Mouse (Mus musculus) liver, embryonic 15.5 days (tissue): ENCODE data around the gene Mrm1. TPM values are rescaled to one million over a fixed set of nuclear protein-coding genes. Genes with fewer than 3 reads are reported as not detected.

ENCODE experiments used
- ATAC-seq: fragments of 200-750 bp; cut with Nextera tagmentation; 2 replicates; pipeline ENCODE4 v1.8.0; 2017; ENCODE audit warnings: moderate number of reproducible peaks, mild to moderate bottlenecking, moderate library complexity; ENCODE audit not compliant: insufficient read depth
- H3K27ac ChIP-seq: fragments of 300-500 bp; sonication (generic); replicated peaks from 2 replicates; pipeline ENCODE4 v1.5.1; 2015; ENCODE audit warnings: mild to moderate bottlenecking, inconsistent platforms
- H3K27me3 ChIP-seq: fragments of 300-500 bp; sonication (generic); 2 replicates; pipeline ENCODE4 v1.6.1; 2015; ENCODE audit warnings: mild to moderate bottlenecking, inconsistent platforms
- H3K36me3 ChIP-seq: fragments of 300-500 bp; sonication (generic); replicated peaks from 2 replicates; pipeline ENCODE4 v1.6.1; 2015; ENCODE audit warnings: moderate library complexity, mild to moderate bottlenecking, inconsistent platforms
- H3K4me1 ChIP-seq: fragments of 300-500 bp; sonication (generic); replicated peaks from 2 replicates; pipeline ENCODE4 v1.6.1; 2015; ENCODE audit warnings: inconsistent platforms
- H3K4me2 ChIP-seq: fragments of 300-500 bp; sonication (generic); 2 replicates; pipeline ENCODE4 v1.6.1; 2015; ENCODE audit warnings: moderate library complexity, mild to moderate bottlenecking, inconsistent platforms
- H3K4me3 ChIP-seq: fragments of 300-500 bp; sonication (generic); replicated peaks from 2 replicates; pipeline ENCODE4 v1.5.1; 2015; ENCODE audit warnings: mild to moderate bottlenecking, inconsistent platforms
- H3K9ac ChIP-seq: fragments of 300-500 bp; sonication (generic); 2 replicates; pipeline ENCODE4 v1.6.1; 2015; ENCODE audit warnings: moderate library complexity, mild to moderate bottlenecking, inconsistent platforms
- H3K9me3 ChIP-seq: fragments of 300-500 bp; sonication (generic); replicated peaks from 2 replicates; pipeline ENCODE4 v1.6.1; 2016; ENCODE audit warnings: inconsistent platforms
- WGBS: fragments of 180-500 bp; shearing (Covaris S2); methylation state at CpG from one replicate; pipeline ENCODE4 v1.1.7; 2015; ENCODE audit warnings: mixed read lengths; ENCODE audit not compliant: insufficient replicate concordance; 5-methylcytosine and 5-hydroxymethylcytosine counted together
- polyA plus RNA-seq: library from polyadenylated mRNA; unstranded; fragments of >200 nt; fragmentation: Nextera tagmentation; extraction: Ambion mirVana; gene quantifications from 2 replicates; pipeline ENCODE4 v1.2.1, GENCODE M21; 2015

Mrm1 gene
- polyA plus RNA-seq, 1 experiment from 2014 or later = 13.5 TPM

DNA sequence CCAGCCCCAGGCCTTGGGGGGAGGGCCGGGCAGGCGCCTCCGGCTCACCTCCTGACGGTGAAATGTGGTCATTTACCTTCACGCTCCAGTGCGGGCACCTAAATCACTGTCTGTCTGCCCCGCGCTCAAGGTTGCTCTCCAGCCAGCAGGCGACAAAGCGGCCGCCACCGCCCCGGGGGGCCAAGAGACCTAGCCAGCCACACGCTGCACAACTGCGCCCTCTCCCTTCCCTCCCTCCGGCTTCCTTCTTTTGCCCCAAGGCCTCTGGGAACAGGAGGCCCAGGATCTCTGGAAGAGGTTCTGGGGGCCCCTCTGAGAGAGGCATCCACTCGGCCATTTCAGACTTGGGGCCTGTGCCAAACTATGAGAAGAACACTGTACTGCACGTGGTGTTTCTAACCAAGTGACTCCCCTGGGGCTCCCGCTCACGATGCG is 54.8 kb downstream of the Mrm1 start:
- peaks cover 68% of the 10 kb centered on the region for H3K27me3 ChIP-seq
- H3K4me3 ChIP-seq = no peak overlapping the region
- H3K9ac ChIP-seq = no peak overlapping the region
- ATAC-seq = no peak
- WGBS = 11% methylated on average over 21 of the region's 21 CpGs
- H3K27ac ChIP-seq = no peak overlapping the region
- no peak overlapping the region for H3K4me2 ChIP-seq
- H3K4me1 ChIP-seq = no peaks in the 10 kb centered on the region
- no peaks in the 10 kb centered on the region for H3K36me3 ChIP-seq
- no peaks in the 10 kb centered on the region for H3K9me3 ChIP-seq

DNA sequence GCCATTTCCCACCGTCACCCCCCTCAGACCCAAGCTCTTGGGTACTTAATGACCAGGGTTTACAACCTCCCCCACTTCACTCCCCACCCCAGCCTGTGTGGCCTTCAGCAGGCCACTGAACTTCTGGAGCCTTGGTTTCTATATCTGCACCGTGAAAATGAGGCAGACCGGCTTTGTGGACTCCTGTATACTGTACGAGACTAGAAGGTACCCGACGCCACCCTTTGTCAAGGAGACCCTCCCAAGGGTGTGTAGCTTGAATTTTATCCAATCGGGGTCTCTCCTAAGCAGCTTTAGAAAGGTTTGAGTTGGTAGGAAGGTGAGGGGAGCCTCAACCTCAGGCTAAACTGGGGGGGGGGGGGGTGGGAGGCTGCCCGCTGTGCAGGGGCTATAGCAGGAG is 55.2 kb downstream of the Mrm1 start:
- Histone ChIP-seq H3K36me3 (no peaks in the 10 kb centered on the region), H3K27me3 (peaks cover 66% of the 10 kb centered on the region), H3K9me3 (no peaks in the 10 kb centered on the region), H3K4me1 (no peaks in the 10 kb centered on the region), H3K4me2 (no peak overlapping the region), H3K9ac (no peak overlapping the region), H3K27ac (no peak overlapping the region), H3K4me3 (no peak overlapping the region)
- no peak for ATAC-seq
- WGBS = 30% methylated on average over 8 of the region's 8 CpGs

Other genes starting within 250 kb of the Mrm1 start
- gene Dhrs11, start 9.5 kb upstream of the Mrm1 start, polyA plus RNA-seq = 246 and 274 TPM in 2 replicates
- gene Ggnbp2, start 51.3 kb upstream of the Mrm1 start, polyA plus RNA-seq = 55.4 and 56.1 TPM in 2 replicates
- gene Myo19, start 60.6 kb upstream of the Mrm1 start, polyA plus RNA-seq = 3.4 and 3.8 TPM in 2 replicates
- gene Pigw, start 60.8 kb upstream of the Mrm1 start, polyA plus RNA-seq = 1.2 and 1.6 TPM in 2 replicates
- 33.3 and 34.8 TPM in 2 replicates for gene Znhit3, start 96.9 kb upstream of the Mrm1 start, polyA plus RNA-seq
- gene Car4, start 138.3 kb upstream of the Mrm1 start, polyA plus RNA-seq = 0.16 and 0.50 TPM in 2 replicates